Mouse (Mus musculus) bone marrow macrophage, adult 2 months (primary cell): ENCODE measurements around the gene Gnat1.

Experiments used
- CTCF ChIP-seq: IDR thresholded peaks from 2 replicates; pipeline ENCODE4 v1.5.1; 2012; ENCODE audit warnings: low read depth, mild to moderate bottlenecking, low read length, moderate library complexity
- POLR2A ChIP-seq: IDR thresholded peaks from 2 replicates; pipeline ENCODE4 v1.6.1; 2012; ENCODE audit warnings: mild to moderate bottlenecking, low read depth, low read length, borderline replicate concordance

DNA sequence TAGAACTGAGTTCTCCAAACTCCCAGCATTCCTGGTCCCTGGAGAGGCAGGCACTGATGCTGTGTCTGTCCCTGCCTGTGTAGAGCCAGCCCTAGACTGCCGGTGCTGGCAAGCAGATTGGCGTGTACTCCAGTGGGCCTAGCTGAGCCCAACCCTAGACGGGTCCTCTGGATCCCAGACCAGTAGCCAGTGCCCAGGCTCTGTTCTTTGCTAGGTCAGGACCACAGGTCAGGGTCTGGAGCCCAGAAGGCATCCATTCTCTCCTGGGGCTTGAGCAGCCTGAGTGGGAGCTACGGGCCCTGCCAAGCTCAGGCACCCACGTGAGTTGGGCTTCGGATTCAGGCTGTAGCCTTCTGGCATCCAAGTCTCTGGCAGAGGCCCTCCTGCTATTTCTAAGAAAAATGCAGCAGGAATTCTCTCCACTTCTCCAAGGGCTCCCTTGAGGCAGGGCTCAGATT, 20.6 kb upstream of the Gnat1 start:
- TF ChIP-seq CTCF (no peak), POLR2A (no peak)
